Mouse (Mus musculus): Measurements from ENCODE around the gene Cep72.
"Not testable (repeated sequence)": the region's sequence is repeated elsewhere in the genome, so short reads cannot be mapped to it uniquely, and the experiment has no call there.

The Cep72 gene

DNA sequence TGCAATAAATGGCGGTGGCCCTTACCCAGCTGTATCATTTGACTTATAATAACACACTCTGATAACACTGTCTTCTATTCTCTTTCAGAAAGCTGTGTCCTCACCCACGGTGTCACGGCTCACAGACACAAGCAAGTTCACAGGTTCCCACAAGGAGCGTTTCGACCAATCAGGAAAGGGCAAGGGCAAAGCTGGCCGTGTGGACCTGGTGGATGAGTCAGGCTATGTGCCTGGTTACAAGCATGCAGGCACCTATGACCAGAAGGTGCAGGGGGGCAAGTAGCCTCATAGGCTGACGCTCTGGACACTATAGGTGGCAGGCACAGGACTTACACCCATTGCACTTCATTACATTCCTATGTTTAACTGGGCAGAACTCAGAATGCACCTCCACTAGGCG lies 31.0 kb downstream of the Cep72 start:
- in situ Hi-C loops (cut with MboI; ENCODE audit: low sequenced_read_pairs), result no loop called here

DNA sequence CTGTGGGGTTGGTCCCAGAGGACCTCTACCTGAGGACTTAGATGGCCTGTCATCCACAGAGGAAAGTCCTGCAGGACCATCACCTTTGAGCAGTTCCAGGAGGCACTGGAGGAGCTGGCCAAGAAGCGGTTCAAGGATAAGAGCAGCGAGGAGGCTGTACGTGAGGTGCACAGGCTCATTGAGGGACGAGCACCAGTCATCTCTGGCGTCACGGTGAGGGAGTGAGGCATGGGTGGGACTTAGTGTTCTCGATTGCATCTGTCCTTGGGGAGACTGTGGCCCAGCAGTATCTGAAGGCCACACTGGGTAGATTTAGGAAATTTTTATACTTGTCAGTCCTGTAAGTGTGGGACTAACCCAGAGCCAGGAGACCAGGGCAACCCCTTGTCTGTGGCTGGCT lies 31.4 kb downstream of the Cep72 start:
- in situ Hi-C loops (cut with MboI; ENCODE audit: low sequenced_read_pairs), result no loop called here

DNA sequence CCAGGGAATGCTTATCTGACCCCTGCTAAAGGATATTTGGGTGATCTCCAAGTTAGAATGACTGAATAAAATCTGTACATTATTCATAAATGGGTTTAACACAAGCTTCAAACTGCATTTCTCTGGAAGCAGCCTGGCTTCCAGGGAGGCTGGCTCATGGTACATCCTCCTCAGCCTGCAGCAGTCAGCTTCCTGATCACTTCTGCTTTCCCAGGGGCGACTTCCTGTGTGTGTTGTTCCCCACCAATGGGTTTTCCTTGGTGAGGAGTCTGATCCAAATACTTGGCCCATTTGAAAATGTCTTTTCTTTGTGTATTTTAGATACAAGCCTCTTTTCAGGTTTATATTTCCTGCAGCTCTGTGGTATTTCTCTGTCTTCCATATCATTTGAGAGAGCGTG lies 33.1 kb downstream of the Cep72 start:
- in situ Hi-C loops (cut with MboI; ENCODE audit: low sequenced_read_pairs), result no loop called here

DNA sequence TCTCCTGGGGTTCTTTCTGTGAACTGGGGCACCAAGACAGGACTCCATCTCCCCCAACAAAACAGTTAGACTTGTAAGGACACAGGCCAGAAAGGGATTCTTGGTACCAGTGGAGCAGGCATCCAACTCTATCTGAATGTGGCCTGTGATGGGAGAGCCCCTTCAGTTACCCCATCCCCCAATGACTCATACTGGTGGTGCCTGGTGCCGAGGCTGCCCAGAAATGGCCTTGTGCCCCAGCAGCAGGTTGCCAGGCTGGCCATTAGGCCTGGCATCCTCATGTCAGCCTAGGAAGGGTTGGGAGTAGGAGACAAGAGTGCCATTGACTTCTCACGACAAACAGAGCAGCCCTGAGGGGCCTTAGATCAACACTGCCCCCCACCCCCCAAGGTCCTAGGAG lies 34.0 kb downstream of the Cep72 start:
- in situ Hi-C loops (cut with MboI; ENCODE audit: low sequenced_read_pairs), result no loop called here

DNA sequence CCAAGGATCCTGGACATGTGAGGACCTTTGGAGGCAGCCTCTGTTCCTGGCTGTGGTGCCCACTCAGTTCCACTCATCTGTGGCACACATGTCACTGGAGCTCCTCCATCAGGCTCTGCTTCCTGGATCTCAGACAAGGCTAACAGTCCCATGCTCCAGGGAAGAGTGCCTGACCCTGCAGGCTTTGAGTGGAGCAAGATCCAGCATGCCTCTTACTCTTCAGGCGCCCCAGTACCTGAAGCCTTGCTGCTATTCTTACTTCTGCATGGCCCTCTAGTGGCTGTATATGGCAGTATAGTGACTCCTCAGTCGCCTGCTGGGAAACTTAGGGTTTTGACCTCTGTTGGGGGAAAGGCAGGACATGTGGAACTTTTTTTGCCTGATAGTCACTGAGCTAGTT lies 35.9 kb downstream of the Cep72 start:
- in situ Hi-C loops (cut with MboI; ENCODE audit: low sequenced_read_pairs), result no loop called here

DNA sequence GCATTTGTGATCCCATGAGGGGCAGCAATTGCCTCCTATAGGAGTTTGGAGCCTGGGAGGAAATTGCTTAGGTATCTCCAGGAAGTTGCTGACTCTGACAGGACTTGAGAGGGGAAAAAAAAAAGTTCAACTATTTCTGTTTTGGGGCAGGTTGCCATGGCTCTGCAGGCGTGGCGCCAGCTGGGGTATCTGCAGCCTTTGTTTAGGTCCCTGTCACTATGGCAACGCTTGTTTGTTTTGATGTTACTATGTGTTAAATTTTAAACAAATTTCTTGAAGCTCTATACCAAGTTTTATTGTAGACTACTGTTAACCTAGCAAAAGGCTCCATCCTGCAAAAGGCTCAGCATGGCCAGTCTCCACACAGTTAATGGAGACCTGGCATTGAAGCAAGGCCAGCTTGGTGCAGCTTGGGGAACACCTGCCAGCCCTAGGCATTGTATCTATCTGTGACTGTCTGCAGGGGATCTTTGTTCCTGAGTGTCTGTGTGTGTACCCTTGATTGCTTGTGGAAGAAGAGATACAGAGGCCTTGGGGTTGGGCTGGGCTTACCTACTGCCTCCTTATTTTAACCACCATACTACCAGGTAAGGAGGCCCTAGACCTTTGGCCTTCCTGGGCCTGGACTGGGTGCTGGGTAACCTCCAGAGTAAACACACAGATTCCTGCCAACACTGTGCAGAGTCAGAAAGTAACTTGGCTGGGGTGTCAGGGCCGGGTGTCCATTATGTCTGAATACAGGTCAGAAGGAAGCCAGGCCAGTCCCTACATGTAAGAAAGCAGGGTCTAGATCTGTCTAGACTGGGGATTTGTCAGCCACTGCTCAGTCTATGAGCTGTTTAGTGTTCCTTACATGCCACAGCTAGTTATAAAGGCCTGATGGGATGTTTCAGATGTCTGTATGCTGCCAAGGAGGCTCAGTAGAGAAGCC lies 36.7 kb downstream of the Cep72 start:
- in situ Hi-C loops (cut with MboI; ENCODE audit: low sequenced_read_pairs), result no loop called here

DNA sequence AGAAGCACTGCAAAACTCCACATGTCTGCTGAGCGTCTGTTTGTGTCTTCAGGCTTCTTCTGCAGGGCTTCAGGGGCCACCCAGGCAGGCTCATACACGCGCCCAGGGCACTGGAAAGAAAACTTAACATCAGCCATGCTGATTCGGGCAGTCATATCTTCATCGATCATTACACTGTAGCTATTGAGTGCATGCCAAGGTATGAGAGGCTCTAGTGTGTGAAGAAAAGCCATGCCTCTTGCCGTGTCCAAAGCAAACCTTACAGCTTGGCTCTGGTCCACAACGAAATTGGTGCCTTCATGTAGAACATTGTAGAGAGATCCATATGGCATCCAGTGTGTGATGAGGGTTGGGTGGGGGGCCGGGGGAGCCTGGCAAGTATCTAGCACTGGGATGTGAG lies 43.1 kb downstream of the Cep72 start:
- in situ Hi-C loops (cut with MboI; ENCODE audit: low sequenced_read_pairs), result not testable (repeated sequence)

DNA sequence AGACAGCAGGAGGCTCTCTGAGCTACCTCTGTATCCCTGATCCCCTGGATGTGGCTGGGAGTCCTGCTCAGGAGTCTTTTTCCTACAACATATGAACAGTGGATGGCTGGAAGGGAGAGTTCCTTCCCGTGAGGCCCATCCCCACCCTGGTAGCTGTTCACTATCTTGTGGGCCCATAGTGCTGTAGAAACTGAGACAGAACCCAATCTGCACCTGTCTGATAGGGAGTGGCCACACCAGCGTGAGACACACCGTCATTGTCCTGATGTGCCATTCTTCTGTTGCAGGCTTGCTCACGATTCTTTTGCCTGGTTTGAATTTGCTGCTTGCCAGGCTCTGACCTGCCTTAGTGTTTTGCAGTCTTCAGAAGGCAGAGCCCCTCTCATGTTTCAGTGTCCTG lies 44.7 kb downstream of the Cep72 start:
- in situ Hi-C loops (cut with MboI; ENCODE audit: low sequenced_read_pairs), result no loop called here

DNA sequence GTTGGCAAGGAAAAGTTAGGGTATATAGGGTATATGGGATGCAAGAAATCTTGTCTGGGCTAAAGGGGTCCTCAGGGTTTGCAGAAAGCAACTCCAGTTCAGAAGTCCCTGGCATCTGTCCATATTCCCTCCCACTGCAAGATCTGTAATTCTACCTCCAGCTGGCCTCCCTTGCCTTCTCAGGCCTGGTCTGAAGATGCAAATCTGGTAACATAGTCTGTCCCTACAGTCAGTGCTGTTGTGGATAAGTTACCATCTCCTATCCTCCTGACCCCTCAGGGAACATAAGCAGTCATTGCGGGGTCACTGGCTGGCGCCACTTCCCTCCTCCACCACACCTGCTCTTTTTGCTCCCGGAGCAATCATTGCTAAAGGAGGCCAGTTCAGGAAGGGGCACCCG lies 46.2 kb downstream of the Cep72 start:
- in situ Hi-C loops (cut with MboI; ENCODE audit: low sequenced_read_pairs), result no loop called here

DNA sequence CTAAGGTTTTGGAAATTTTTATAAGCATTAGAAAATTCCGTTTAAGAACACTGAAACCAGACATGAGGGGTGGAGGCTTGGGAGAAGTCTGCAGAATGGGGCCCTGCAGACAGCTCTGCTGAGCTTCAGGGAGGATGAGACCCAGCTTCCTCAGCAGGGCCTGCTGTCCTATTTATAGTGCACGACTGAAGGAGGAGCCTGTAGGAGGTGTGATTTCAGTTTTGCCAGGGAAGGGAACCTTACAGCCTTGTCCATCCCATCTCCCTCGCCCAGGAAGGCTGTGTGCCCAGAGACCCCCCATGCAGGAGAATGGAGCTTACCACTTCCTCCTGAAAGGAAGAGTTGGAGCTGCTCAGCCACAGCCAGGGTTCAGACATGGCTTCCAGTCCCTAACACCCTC lies 51.4 kb downstream of the Cep72 start:
- in situ Hi-C loops (cut with MboI; ENCODE audit: low sequenced_read_pairs), result no loop called here

DNA sequence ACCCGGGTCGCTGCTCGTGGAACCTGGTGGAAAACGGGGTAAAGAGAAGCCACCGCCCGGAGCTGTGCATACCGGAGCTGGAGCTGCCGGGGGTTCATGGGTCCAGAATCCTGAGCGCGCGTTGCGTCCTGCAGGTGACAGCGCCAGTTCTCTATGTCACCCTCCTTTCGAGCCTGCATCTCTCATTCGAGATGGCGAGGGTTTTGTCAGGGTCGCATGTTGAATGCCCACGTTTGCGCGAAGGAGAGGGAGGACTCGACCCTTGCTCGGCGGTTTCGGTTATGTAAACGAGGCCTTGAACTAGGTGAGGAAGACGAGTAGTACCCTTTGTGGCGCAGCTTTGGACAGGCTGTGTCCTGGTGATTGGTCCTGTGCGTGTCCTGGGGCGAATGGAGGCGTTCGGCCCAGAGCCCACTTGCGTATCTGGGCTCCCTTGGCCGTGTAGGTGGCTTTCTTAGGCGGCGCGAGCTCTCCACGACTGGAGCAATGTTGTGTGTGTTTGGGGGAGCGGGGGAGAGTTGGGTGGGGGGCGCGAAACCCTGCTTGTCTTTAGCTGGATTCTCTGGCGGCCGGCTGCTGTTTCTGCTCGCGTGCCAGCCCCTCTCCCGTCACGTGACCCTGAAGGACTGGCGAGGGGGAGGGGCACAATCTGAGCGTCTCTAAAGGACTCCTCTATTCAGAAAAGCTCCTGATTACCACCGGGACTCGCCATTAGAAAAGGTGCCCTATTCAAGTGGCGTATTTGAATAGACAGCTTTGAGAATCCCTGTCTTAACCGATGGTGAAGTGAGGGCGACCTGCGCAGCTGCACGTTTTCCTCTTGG lies 52.1 kb downstream of the Cep72 start:
- in situ Hi-C loops (cut with MboI; ENCODE audit: low sequenced_read_pairs), result no loop called here

DNA sequence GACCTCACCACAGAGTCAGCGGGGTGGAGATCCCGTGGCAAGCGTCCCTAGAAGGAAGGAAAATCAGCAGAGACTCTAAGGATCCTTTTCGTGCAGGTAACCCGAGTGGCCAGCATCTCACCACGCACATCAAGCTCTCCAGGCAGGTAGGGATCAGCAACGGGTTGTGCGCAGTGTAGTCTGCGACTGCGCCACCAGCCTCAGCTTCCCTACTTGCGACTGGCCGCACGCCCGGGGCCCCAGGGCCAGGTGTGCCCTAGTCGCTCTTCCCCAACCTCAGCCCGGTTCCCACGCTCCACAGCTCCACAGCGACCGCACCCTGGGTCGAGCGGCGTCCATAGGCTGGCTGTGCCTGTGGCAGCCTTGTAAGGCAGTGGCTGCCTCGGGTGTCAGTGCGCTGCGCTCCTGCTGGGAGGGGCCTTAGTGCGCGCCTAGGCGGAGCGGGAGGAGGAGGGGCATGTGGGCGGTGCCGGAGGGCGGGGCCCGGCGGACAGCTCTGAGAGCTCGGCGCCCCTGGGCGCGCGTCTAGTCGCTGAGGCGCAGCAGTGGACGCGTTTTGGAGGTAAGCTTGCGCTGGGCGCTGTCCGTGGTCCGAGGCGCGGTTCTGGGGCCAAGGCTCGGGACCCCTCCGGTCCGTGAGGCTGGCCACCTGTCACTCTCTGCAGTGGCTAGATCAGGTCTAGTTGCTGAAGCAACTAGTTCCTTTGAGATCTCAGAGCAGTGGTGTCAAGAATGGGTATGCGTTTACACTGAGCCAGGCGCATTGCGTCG lies 53.0 kb downstream of the Cep72 start, which contains the start of gene Tppp:
Gene Tppp (plus strand): TSS at position 460 of the 771 bp plus-strand sequence.
- in situ Hi-C loops (cut with MboI; ENCODE audit: low sequenced_read_pairs), result no loop called here

DNA sequence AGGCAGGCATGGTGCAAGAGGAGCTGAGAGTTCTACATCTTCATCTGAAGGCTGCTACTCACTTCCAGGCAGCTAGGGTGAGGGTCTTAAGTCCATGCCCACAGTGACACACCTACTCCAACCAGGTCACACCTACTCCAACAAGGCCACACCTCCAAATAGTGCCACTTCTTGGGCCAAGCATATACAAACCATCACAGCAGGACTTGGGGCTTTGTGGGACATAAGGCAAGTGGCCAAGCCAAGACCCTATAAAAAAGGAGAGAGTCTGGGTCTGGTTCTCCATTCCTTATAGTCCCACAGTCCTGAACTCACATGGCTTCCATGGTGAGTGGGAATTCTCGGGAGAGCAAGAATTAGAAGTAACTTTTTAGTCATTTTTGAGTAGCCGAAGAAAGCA lies 53.9 kb downstream of the Cep72 start:
- in situ Hi-C loops (cut with MboI; ENCODE audit: low sequenced_read_pairs), result not testable (repeated sequence)

DNA sequence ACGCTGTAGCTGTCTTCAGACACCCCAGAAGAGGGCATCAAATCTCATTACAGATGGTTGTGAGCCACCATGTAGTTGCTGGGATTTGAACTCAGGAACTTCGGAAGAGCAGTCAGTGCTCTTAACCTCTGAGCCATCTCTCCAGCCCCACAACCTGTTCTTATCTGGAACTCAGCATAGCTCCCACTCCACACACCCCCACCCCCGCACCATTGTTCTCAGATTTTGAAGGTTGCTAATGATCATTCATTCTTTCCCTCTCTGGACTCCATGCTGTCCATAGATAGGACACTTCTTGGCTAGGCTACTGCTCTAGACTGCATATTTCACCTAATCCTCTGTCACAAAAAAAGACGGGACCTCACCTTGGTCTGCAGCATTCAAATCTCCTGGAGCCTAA lies 55.2 kb downstream of the Cep72 start:
- in situ Hi-C loops (cut with MboI; ENCODE audit: low sequenced_read_pairs), result not testable (repeated sequence)

DNA sequence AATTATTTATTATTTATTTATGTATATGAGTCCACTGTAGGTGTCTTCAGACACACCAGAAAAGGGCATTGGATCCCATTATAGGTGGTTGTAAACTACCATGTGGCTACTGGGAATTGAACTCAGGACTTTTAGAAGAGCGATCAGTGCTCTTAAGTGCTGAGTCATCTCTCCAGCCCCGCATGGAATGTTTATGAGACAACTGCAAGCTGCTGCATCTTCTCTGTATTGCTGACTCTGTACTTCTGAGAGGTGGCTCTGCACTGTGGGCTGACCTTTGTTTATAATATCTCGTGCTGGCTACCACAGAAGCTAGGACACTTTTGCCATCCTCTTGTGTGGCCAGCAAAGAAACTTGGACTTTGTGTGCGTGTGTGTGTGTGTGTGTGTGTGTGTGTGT lies 60.6 kb downstream of the Cep72 start:
- in situ Hi-C loops (cut with MboI; ENCODE audit: low sequenced_read_pairs), result no loop called here

DNA sequence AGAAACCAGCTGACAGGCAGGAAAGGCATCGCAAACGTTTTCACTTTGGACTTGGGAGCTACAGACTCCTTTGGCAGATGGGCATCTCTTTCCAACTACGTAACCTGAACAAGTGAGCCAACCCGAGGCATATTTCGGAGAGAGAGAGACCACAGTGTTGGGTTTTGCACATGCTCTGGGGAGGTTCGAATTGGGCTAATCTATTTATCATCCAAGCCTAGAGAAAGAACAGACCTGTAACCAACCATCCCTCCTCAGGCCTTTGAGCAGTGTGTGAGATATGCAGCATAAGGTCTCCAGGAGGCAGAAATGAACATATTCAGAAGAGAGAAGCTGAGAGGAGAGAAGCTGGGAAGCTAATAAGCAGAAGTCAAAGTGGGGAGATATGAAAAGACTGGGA lies 61.1 kb downstream of the Cep72 start:
- in situ Hi-C loops (cut with MboI; ENCODE audit: low sequenced_read_pairs), result no loop called here

DNA sequence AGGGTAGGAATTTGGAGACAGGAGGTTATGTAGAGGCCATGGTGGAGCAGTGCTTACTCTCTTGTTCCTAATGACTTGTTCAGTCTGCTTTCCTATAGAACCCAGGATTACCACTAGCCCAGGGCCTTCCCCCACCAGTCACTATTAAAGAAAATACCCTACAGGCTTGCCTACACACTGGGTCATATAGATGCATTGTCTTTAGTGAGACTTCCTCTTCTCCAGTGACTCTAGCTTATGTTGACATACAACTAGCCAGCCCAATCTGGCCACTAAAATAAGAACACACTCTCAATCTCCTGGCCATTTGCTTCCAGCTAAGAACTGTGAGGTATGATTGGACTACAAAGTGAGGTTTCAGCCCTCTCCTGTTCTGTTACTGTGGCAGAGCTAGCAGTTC lies 61.6 kb downstream of the Cep72 start:
- in situ Hi-C loops (cut with MboI; ENCODE audit: low sequenced_read_pairs), result no loop called here

DNA sequence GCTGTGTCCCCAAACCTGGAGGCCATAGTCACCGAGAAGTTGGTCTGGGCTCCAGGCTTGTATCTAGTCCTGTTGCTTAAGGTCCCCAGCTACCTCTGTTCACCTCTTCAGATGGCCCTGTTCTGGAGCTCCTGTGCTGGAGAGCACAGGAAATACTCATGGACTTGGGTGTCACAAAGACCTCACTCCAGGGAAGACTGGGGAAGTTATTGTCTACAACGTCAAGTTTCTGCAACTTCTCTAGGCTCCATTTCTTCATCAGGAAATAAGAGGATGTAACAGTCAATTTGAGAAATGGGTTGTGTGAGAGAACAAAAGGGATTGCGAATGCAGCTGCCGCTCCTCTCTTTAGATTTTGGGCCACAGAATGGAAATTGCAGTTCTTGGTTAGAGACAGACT lies 65.6 kb downstream of the Cep72 start:
- in situ Hi-C loops (cut with MboI; ENCODE audit: low sequenced_read_pairs), result no loop called here

DNA sequence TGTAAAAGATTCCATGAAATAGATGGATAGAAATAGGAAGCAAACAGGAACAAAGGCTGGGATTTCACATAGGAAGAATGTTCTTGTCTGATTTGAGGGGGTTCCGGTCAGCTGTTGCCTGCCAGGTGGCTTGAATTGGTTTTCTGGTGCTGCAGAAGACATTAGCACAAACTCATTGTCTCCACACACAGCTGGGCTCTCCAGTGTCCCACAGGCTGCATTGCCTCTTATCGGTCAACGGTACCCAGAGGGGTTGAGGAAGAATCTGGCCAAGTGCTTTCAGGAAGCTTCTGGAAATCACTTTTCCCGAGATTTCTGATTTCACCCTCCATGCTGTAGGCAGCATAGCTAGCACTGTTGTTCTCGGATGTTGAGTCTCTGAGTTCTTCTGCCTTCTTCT lies 70.8 kb downstream of the Cep72 start:
- in situ Hi-C loops (cut with MboI; ENCODE audit: low sequenced_read_pairs), result no loop called here

DNA sequence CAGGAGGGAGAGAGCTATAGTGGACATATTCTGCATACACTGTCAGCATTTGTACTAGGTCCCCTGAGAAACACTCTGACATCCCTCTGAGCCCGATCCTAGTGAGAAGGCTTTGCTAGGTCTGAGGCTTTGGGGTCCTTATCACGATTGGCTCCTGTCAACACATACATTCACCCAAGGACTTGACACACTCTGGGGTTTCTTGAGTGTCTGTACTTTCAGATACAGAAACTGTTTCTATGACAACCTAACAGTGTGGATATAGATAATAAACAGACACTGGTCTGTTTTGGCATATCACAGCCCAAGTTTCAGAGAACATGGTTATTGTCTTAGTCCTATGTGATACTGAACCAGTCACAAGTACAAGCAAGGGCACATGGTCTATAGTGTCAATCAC lies 71.3 kb downstream of the Cep72 start:
- in situ Hi-C loops (cut with MboI; ENCODE audit: low sequenced_read_pairs), result no loop called here

DNA sequence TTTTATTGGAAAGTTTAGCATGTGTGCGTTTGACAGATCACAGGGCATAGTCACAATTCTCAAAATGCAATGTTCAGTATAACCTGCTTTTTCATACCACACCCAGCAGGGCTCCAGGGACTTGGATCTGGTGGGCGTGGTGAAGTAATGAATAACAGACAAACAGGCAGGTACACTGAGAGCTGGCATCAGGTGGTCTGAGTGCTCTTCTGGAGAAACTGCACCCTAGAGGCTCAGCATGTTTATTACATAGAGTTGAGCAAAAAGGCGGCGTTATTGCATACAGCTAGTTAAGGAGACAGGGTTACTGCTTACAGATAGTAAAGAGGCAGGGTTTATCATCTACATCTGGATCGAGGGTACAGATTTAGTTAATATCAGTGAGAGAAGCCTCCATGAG lies 71.8 kb downstream of the Cep72 start:
- in situ Hi-C loops (cut with MboI; ENCODE audit: low sequenced_read_pairs), result no loop called here

Data from CH12F3 (cell line).